Mouse (Mus musculus) embryonic facial prominence, embryonic 11.5 days (tissue): Measurements from ENCODE around the gene Sim2. TPM values are rescaled to one million over a fixed set of nuclear protein-coding genes. Genes with fewer than 3 reads are reported as not detected.

ENCODE experiments used
- ATAC-seq: fragments of 200-750 bp; cut with Nextera tagmentation; replicated peaks from 2 replicates; pipeline ENCODE4 v1.8.0; 2017; ENCODE audit warnings: low read depth; ENCODE audit not compliant: insufficient number of reproducible peaks, low FRiP score, low TSS enrichment
- DNase-seq: peaks from one replicate; pipeline ENCODE4 v3.0.0-alpha.2; 2015; ENCODE audit warnings: low spot score
- H3K27ac ChIP-seq: fragments of 300-500 bp; sonication (generic); replicated peaks from 2 replicates; pipeline ENCODE4 v1.5.1; 2014; ENCODE audit warnings: mild to moderate bottlenecking, low read depth, low read length, control low read depth
- H3K27me3 ChIP-seq: fragments of 300-500 bp; sonication (generic); 2 replicates; pipeline ENCODE4 v1.6.1; 2014; ENCODE audit warnings: mild to moderate bottlenecking, low read length, moderate library complexity, mixed read lengths; ENCODE audit not compliant: control insufficient read depth, insufficient read depth
- H3K36me3 ChIP-seq: fragments of 300-500 bp; sonication (generic); replicated peaks from 2 replicates; pipeline ENCODE4 v1.6.1; 2014; ENCODE audit warnings: low read depth, mild to moderate bottlenecking, low read length, moderate library complexity, mixed read lengths; ENCODE audit not compliant: control insufficient read depth, insufficient read depth
- H3K4me1 ChIP-seq: fragments of 300-500 bp; sonication (generic); 2 replicates; pipeline ENCODE4 v1.6.1; 2014; ENCODE audit warnings: low read length, mixed read lengths; ENCODE audit not compliant: control insufficient read depth, insufficient read depth
- H3K4me2 ChIP-seq: fragments of 300-500 bp; sonication (generic); 2 replicates; pipeline ENCODE4 v1.6.1; 2014; ENCODE audit warnings: low read depth, mild to moderate bottlenecking, control low read depth, low read length, moderate library complexity
- H3K4me3 ChIP-seq: fragments of 300-500 bp; sonication (generic); 2 replicates; pipeline ENCODE4 v1.5.1; 2014; ENCODE audit warnings: low read depth, low read length, control low read depth
- H3K9ac ChIP-seq: fragments of 300-500 bp; sonication (generic); replicated peaks from 2 replicates; pipeline ENCODE4 v1.6.1; 2014; ENCODE audit warnings: mild to moderate bottlenecking, control low read depth, low read length
- H3K9me3 ChIP-seq: fragments of 300-500 bp; sonication (generic); replicated peaks from 2 replicates; pipeline ENCODE4 v1.6.1; 2016; ENCODE audit warnings: mild to moderate bottlenecking, low read length, inconsistent platforms, mixed read lengths; ENCODE audit not compliant: control insufficient read depth
- WGBS: fragments of 180-500 bp; shearing (Covaris S2); extraction: QIAGEN DNeasy Blood & Tissue Kit; methylation state at CpG from one replicate; pipeline ENCODE4 v1.1.7; 2014; 5-methylcytosine and 5-hydroxymethylcytosine counted together
- polyA plus RNA-seq: library from polyadenylated mRNA; unstranded; fragments of >200 nt; fragmentation: Nextera tagmentation; extraction: Ambion mirVana; gene quantifications from 2 replicates; pipeline ENCODE4 v1.2.1, GENCODE M21; 2014

Gene Sim2
- polyA plus RNA-seq, 1 experiment from 2014 or later, result 3.9 TPM

DNA sequence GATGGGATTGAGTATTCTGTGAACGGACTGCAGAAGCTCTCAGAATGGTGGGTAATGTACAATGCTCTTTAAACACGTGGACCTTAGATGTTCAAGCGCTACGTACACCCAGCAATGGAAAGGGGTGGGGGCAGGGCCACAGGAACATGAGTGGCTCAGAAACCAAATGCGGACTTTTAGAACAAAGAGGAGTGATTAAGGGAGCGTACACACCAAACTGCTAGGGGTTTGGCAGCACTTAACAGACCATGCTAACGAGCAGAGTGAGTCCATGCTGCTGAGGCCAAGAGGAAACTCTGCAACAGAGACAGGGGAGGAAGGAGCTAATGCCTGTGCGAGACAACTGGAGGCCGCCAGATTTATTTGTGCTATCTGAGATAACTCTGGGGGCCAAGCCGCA, 58.6 kb downstream of the Sim2 start:
- no peak overlapping the region for H3K4me3 ChIP-seq
- peak; percentile 46 for DNase-seq

GRCm38 (mm10) chr16:94148139-94148538, 63.4 kb downstream of the Sim2 start:
- no peaks in the 10 kb centered on the region for H3K36me3 ChIP-seq
- H3K4me2 ChIP-seq, result 0 out of 2 replicates have a peak overlapping the region, but pooled peaks have one; percentile 7
- ATAC-seq (no peak), DNase-seq (no peak)
- no peaks in the 10 kb centered on the region for H3K9me3 ChIP-seq
- H3K4me3 ChIP-seq, result no peak overlapping the region
- H3K27ac ChIP-seq, result no peak overlapping the region
- H3K9ac ChIP-seq, result peak overlapping the region; percentile 18
- 22% methylated on average over 11 of the region's 11 CpGs for WGBS
- H3K27me3 ChIP-seq, result no peaks in the 10 kb centered on the region
- peaks cover 5% of the 10 kb centered on the region; the same call in 1 of the 2 replicates for H3K4me1 ChIP-seq

More for the DNA sequence above, 58.6 kb downstream of the Sim2 start:
- H3K4me1 ChIP-seq, result peaks cover 7% of the 10 kb centered on the region
- no peak overlapping the region for H3K9ac ChIP-seq
- H3K27ac ChIP-seq, result no peak overlapping the region
- WGBS, result 16% methylated on average over 10 of the region's 10 CpGs
- ATAC-seq, result no peak
- H3K36me3 ChIP-seq, result no peaks in the 10 kb centered on the region
- H3K27me3 ChIP-seq, result no peaks in the 10 kb centered on the region
- H3K9me3 ChIP-seq, result no peaks in the 10 kb centered on the region
- peak overlapping the region; percentile 14; the same call in 1 of the 2 replicates for H3K4me2 ChIP-seq

GRCm38 (mm10) chr16:94150125-94151103, 65.7 kb downstream of the Sim2 start:
- Histone ChIP-seq H3K27me3 (no peaks in the 10 kb centered on the region), H3K4me1 (peaks cover 5% of the 10 kb centered on the region), H3K36me3 (no peaks in the 10 kb centered on the region), H3K4me3 (no peak overlapping the region), H3K4me2 (no peak overlapping the region), H3K27ac (no peak overlapping the region), H3K9ac (no peak overlapping the region), H3K9me3 (no peaks in the 10 kb centered on the region)
- WGBS, result 81% methylated on average over 15 of the region's 15 CpGs
- no peak for ATAC-seq
- no peak for DNase-seq

DNA sequence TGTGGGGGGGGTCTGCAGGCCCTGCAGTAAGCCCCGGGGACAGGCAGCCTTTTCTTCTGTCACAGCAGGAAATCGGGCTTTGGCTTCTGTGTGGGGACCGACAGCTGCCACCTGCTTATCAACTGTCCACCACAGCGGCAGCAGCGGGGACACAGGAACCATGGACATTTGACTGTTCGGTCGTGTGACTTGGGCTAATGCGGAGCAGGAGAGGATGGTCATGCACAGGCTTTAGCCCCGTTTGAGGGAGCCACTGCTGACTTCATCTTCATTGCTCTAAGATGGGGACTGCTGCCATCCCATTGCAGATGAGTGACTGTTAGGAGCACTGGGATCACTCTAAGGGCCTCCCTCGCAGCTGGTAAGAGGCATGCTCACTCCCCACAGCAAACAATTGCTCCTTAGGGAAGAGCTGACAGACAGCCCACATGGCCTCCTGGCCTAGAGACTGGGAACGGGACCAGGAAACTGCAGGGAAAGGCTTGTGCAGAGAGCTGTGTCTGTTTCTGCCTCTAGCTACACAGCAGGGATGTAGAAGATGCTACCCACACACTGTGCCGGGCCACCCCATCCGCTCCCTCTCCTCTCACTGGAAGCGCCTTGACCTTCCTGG, 70.4 kb downstream of the Sim2 start:
- 26% methylated on average over 14 of the region's 14 CpGs for WGBS
- Histone ChIP-seq H3K36me3 (no peaks in the 10 kb centered on the region), H3K4me3 (no peak overlapping the region), H3K27me3 (no peaks in the 10 kb centered on the region), H3K4me2 (no peak overlapping the region), H3K27ac (no peak overlapping the region), H3K4me1 (peaks cover 2% of the 10 kb centered on the region; the same call in 1 of the 2 replicates), H3K9me3 (no peaks in the 10 kb centered on the region), H3K9ac (no peak overlapping the region)
- DNase-seq (no peak), ATAC-seq (no peak)

DNA sequence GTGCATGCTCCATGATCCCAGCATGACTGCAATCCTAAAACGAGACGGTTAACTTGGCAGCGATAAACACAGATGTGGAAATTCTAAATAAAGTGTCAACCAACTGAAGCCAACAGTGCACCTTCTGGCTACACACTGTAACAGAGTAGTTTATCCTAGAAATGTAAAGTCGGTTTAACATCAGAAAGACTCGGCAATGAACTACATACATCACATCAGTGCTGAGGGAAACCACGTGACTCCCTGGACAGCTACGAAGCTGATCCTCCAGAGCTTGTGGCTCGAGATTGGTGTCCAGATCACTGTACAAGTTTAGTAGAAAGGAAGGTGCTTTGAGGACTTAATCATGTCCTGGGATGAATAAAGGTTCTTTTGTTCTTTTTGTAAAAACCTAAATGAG, 73.1 kb downstream of the Sim2 start:
- WGBS, result 73% methylated on average over 8 of the region's 8 CpGs
- H3K27ac ChIP-seq, result no peak overlapping the region
- no peaks in the 10 kb centered on the region for H3K27me3 ChIP-seq
- ATAC-seq, result no peak
- no peaks in the 10 kb centered on the region for H3K9me3 ChIP-seq
- H3K4me2 ChIP-seq, result no peak overlapping the region
- H3K4me1 ChIP-seq, result peaks cover 2% of the 10 kb centered on the region; the same call in 1 of the 2 replicates
- no peaks in the 10 kb centered on the region for H3K36me3 ChIP-seq
- no peak overlapping the region for H3K9ac ChIP-seq
- H3K4me3 ChIP-seq, result no peak overlapping the region
- no peak for DNase-seq

DNA sequence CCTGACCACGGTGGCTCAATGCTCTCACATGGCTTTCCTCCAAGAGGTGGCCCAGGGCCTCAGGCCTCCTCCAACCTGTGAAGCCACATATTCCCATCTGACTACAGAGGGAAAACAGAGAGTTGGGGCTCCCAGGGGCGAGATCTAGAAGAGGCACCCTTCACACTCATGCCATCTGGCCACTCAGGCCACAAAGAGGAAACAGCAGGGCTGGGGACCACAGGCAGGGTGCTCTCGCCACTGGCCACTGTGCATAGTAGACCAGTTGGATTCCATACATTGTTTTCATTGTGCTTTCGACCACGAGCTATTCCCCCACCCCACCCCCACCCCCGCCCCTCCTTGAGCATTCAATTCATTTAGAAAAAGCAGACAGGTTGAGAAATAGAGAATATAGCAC, 77.3 kb downstream of the Sim2 start:
- Histone ChIP-seq H3K4me2 (no peak overlapping the region), H3K4me3 (no peak overlapping the region), H3K4me1 (no peaks in the 10 kb centered on the region; the same call in 1 of the 2 replicates), H3K27ac (no peak overlapping the region), H3K9me3 (no peaks in the 10 kb centered on the region), H3K36me3 (no peaks in the 10 kb centered on the region), H3K27me3 (no peaks in the 10 kb centered on the region), H3K9ac (no peak overlapping the region)
- 51% methylated on average over 6 of the region's 6 CpGs for WGBS
- ATAC-seq, result no peak
- DNase-seq, result no peak

GRCm38 (mm10) chr16:94163051-94163450, 78.3 kb downstream of the Sim2 start:
- Histone ChIP-seq H3K4me3 (no peak overlapping the region), H3K4me2 (no peak overlapping the region), H3K9me3 (no peaks in the 10 kb centered on the region), H3K4me1 (no peaks in the 10 kb centered on the region; the same call in 1 of the 2 replicates), H3K27me3 (no peaks in the 10 kb centered on the region), H3K9ac (no peak overlapping the region), H3K36me3 (no peaks in the 10 kb centered on the region), H3K27ac (no peak overlapping the region)
- no peak for DNase-seq
- ATAC-seq, result no peak
- WGBS, result 84% methylated on average over 11 of the region's 11 CpGs

DNA sequence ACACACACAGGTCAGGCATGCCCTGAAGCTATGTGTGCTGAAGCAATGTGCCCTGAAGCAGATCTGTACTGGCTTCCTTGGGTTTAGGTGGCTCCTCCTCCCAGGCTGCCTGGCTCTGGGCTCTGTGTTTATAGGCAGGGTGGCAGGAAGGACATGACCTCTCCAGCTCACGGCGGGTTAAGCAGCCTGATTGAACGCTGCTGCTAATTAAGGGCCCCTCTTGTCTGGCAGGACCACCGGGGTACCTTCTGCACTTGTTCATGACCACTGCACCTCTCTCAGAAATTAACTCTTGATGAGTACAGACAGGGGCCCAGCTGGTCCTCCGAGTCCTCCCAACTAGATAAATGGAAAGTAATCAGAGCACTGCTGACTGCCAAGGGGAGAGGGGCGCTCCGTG, 79.5 kb downstream of the Sim2 start:
- peak; percentile 58 for DNase-seq
- WGBS, result 9% methylated on average over 7 of the region's 7 CpGs
- H3K4me2 ChIP-seq, result no peak overlapping the region
- no peak overlapping the region for H3K4me3 ChIP-seq
- no peaks in the 10 kb centered on the region; the same call in 1 of the 2 replicates for H3K4me1 ChIP-seq
- H3K9ac ChIP-seq, result no peak overlapping the region
- peak; percentile 68 for ATAC-seq
- no peaks in the 10 kb centered on the region for H3K9me3 ChIP-seq
- no peak overlapping the region for H3K27ac ChIP-seq
- H3K27me3 ChIP-seq, result no peaks in the 10 kb centered on the region
- H3K36me3 ChIP-seq, result no peaks in the 10 kb centered on the region
